Mouse (Mus musculus) ES-E14 (cell line): Measurements from ENCODE around the gene Rassf8.

ENCODE experiments used
- CHD2 ChIP-seq: IDR thresholded peaks from 2 replicates; pipeline ENCODE4 v1.6.1; 2014; ENCODE audit warnings: mild to moderate bottlenecking, low read depth, low read length, inconsistent platforms
- MAFK ChIP-seq: IDR thresholded peaks from 2 replicates; pipeline ENCODE4 v1.6.1; 2014; ENCODE audit warnings: mild to moderate bottlenecking, low read depth, low read length, inconsistent platforms; ENCODE audit not compliant: insufficient read depth
- ZNF384 ChIP-seq: IDR thresholded peaks from 2 replicates; pipeline ENCODE4 v1.6.1; 2012; ENCODE audit warnings: low read depth, low read length, inconsistent platforms

GRCm38 (mm10) chr6:145867111-145867510, 120.6 kb downstream of the Rassf8 start:
- no peak for TF ChIP-seq ZNF384
- TF ChIP-seq MAFK, result no peak
- no peak for TF ChIP-seq CHD2
